Mouse (Mus musculus) testis, adult 2 months (tissue): ENCODE data around the gene Wipf1.

ENCODE experiments used
- CTCF ChIP-seq: fragments of 200-500 bp; IDR thresholded peaks from 2 replicates; pipeline ENCODE4 v1.5.1; 2012; ENCODE audit warnings: low read depth, mild to moderate bottlenecking, inconsistent platforms, low read length, moderate library complexity; ENCODE audit not compliant: control insufficient read depth, insufficient read depth, insufficient replicate concordance
- POLR2A ChIP-seq: fragments of 200-500 bp; IDR thresholded peaks from 2 replicates; pipeline ENCODE4 v1.6.1; 2012; ENCODE audit warnings: low read depth, mild to moderate bottlenecking, inconsistent platforms, low read length, moderate library complexity; ENCODE audit not compliant: control insufficient read depth

DNA sequence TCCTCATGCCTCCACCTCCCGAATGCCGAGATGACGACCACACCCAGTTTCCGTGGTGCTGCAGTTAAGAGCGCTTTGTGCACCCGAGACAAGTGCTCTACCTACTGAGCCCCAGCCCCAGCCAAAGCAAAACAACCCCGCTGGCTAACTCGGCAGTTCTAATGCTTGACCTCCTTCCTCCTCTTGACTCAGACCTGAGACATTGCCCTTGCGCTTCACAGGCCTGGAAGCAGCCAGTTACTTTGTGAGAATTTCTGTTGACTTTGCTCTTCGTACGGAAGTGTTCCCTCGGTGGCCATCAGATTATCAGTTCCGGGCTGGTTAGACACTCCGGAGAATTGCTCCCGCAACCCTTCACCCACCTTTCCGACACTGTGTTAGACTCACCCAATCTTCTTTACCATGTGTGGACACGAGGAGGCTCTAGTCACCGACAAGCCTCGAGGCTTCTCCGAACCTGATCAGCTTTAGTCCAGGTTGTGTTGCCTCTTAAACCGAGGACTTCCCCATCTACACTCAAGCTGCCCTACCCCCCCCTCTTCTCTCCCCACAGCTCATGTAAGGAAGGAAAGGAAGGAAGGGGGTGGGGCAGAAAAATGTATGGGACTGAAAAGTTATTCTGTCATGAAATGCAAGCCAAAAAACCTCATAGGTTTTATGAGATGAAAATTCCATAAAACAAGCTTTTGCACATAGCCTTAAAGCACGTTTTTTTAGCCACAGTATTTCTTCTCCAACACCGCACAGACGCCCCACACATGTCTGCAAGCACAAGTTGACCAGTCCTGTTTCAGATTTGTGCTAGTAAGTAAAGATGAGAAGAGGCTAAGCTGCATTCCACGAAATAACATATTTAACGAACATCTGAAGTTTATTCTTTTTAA, 44.1 kb downstream of the Wipf1 start:
- TF ChIP-seq POLR2A (no peak), CTCF (no peak)
